Mouse (Mus musculus): Measurements from ENCODE around the gene Ncor2.

The Ncor2 gene

DNA sequence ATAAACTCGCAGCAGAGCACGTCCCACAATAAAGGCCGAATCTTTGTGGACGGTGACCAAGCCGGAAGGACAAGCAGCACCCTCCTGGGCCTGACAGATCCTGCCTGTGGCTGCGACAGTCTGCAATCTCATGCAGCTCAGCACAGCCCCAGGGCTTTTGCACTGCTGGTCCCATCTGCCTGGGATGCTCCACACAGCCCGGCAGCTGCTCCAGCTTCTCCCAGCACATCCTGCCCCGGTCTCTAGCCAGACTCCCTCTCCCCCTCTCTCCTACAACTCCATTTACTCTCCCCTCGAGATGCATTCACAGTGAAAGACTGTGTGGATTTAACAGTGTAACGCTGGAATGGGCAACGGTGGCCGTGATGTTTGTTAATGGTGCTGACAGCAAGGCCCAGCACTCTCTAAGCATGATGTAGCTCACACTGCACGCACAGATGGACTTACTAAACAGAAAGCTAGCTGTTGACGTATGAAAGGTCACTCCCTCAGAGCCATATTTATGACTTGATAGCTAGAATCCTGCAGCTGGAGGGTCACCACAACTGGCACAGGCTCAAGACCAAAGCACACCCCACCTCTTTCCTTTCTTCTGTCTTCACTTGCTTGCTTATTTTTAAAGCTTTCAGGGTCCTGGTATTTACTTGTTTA lies 83.4 kb downstream of the Ncor2 start:
- DNase-seq (ENCODE audit: low spot score), result no peak

DNA sequence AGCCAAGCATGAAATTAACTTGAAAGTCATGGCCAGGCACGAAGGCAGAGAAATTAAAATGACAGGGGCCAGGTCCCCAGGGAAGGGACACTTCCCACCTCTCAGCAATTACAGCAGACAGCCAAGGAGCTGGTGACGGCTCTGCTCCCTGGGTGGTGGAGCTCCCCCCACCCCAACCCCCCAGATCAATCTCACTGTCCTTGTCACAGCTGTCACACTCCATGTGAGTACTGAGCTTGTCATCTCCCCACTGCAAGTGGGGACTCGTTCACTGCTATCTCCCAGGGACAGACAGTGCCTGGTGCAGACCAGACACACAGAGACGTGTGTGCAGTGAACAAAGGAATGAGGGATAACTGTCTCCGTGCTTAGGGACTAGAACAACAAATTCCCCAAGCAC lies 85.2 kb downstream of the Ncor2 start:
- DNase-seq (ENCODE audit: low spot score), result no peak

DNA sequence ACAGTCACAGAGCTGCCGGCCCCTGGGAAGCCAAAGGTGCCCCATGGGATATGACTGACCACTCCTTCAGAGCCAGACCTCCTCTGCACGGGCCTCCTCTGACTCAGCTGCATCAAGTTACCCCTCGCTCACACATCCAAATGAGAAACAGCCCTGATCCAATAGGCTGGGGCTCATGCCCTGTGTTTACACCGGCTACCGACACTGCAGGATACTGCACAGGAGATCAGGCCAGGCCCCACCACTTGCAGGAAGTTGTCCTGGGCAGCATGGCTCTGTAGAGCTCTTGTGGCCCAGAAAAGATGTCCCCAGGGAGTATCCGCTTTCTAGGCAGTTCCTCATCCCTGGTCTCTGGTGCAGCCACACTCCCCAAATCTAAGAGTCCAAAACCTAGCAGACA lies 90.9 kb downstream of the Ncor2 start:
- peak; percentile 80 for DNase-seq (ENCODE audit: low spot score)

DNA sequence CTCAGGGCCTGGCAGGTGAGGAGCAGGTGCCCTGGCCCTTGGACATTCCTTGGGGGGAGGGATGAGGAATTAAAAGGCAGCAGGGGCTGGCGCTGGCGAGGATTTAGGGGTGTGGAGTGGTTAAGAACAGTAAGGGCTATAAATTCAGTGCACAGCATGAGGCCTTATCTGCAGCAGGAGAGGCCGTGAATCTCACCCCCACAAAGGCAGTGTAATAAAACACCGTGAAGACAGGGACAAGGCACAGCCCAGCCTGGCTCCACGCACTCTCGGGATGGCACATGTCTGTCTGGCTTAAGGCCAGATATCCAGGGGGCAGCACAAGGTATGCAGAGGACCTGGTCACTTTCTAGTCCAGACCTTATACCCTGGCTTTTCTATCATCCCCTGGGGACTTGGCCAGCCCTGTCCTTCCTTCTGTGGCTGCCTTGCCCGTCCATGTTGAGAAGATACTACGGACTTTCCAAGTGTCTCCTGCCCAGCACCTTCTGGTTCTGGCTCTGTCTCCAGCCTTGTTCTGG lies 93.9 kb downstream of the Ncor2 start:
- DNase-seq (ENCODE audit: low spot score), result peak; percentile 54

GRCm38 (mm10) chr5:125083674-125084073 lies 95.3 kb downstream of the Ncor2 start:
- DNase-seq (ENCODE audit: low spot score), result no peak

- peak; percentile 92 for DNase-seq (ENCODE audit: low spot score)
Observed at GRCm38 (mm10) chr5:125081318-125082101, 97.5 kb downstream of the Ncor2 start.

DNA sequence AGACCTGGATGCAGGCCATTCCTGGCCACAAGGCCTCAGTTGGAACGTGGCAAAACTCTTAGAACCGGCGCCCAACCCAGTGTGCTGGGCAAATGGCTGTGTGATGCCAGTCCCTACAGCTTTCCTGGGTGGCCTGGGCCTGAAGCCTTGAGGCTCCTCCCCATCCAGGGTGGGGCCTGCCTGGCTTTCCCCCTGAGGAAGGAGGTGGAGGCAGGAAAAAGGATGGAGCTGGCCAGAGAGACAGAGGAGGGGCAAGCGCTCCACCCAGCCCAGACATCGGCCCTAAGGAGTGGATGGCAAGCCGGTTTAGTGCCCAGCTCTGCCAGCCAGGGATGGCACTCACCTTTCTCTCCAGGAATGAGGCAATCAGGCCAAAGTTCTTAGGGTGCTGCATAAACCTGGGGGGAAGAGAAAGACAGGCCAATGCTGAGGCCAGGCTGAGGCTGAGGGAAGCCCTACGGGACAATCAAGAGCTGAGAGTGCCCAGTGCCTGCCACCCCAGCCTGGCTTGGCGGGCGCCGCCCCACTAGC lies 98.2 kb downstream of the Ncor2 start:
- DNase-seq (ENCODE audit: low spot score), result peak; percentile 75

DNA sequence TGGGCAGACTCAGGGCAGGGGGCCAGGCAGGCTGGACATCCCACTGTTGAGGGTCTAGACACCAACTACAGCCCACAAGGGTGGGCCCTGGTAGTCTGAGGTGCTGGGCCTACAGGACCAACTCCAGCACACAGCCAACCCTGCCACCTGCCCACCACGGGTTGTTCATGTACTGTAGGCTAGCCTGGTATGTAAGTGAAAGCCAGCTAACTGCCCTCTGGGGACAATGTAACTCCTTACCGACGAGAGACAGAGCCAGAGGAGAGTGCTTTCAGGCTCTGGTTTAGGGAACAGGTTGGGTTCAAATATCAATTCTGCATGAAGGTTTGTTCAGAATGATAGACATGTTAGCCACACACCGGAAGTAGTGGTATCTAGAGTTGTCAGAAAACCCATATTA lies 98.7 kb downstream of the Ncor2 start:
- peak; percentile 67 for DNase-seq (ENCODE audit: low spot score)

- DNase-seq (ENCODE audit: low spot score), result no peak
Observed at GRCm38 (mm10) chr5:125078220-125078619, 100.8 kb downstream of the Ncor2 start.

DNA sequence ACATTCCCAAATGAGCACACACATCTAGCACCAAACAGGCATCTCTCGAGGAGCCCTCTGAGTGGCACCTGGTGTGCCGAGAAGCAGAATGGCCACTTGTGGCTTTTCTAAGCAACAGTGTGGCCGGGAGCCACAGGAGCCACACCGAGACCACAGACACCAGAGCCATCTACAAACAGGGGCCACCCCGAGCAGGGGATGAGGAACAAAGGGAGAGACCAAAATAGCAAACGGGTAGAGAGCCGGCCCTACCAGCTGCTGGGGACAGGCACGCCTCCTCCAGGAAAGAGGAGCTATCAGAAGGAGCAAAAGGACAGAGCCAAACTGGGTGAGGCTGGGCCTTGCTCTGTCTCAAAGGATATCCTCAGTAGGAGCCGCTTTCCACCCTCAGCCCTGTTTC lies 102.8 kb downstream of the Ncor2 start:
- no peak for DNase-seq (ENCODE audit: low spot score)

DNA sequence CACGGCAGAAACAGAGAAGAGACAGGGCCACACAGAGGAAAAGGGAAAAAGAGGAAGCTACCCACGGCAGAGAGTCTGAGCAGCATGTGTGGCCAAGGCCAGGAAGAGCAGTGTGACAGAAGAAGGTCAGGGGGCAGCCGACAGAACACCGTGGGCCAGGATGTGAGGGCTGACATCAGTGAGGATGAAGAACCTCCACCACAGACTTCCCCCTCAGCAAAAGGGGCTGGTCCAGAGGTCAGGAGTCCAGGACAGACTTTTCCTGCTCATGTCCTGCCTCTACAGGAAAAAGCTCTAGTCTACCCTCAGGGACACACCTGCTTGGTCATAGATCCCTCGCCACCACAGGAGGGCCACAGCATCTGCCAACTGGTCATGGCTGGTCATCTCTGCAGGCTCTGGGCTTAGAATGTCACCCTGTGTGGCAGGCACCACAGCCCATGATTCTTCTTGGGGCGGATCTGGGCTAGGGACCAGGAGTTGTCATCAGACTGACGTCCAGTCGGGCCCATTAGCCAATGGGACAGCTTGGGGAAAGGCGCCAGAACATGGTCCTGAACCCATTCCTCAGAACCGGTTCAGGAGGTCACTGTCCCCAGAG lies 104.3 kb downstream of the Ncor2 start:
- DNase-seq (ENCODE audit: low spot score), result no peak

DNA sequence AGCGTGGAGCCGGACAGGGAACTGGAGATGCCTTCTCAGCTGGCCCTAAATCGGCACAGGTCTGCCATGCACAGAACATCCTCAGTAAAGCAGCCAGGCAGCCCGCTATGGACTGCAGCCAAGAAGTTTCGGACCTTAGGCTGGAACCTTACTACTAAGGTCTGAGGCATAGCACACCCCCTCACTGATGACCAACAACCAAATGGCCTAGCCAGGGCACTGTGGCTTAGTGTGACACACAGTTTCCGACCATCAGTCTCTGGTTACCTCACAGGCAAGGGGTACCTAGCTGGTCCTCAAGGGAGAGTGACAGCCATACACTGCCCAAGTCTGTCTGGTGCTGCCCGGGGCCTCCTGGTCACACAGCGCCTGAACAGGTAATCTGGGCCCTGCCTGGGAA lies 105.1 kb downstream of the Ncor2 start:
- peak; percentile 40 for DNase-seq (ENCODE audit: low spot score)

DNA sequence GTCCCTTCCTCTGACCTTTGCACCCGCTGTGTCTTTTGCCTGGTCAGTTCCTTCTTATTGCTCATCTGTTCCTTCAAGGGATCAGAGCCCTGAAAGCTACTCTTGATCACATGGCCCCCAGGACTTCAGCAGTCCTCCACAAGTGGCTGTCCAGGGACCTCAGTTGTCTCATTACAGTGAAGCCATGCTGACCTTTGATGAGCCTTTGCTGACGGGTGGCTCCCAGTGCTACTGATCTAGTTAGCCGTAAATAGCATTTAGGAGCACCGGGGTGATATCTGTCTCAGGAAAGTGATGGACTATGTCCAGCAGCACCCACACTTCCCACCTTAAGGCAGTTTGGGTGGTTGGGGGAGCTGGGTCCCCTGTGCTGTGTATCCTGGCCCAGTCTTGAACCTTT lies 105.7 kb downstream of the Ncor2 start:
- DNase-seq (ENCODE audit: low spot score), result no peak

DNA sequence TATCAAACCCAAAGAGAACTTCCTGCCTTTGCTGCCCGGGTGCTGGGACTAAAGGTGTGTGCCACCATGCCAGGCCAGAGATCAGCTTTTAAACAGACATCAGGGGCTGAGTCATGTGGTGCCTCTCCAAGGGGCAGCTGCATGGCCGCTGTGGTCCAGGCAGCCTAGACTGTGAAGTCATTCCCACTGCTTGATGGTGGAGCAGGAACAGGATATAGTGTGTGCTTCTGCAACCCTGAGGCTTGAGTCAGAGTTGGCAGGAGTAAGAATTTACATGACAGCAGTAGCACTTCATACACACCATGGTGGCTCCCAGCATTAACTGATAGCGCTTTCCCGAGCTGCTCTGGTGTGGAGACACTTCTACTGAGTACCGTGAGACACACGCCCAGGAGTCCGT lies 106.6 kb downstream of the Ncor2 start:
- DNase-seq (ENCODE audit: low spot score), result peak; percentile 76

DNA sequence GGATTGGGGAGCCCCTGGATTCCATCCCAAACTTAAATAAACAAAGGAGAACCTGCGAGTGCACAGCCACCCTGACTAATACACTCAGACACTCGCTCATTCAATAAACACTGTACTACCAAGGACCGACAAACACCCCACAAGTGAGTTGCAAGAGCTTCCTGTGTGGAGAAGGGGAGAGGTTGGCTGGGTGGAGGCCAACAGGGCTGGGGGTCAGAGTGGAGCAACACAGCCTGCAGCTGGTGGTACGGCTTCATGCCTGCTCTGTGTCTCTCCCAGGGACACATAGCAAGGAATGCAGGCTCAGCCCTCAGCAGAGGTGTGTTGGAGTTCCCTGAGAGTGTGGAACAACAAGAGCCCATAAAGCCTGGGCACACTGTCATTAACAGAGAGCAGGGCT lies 107.1 kb downstream of the Ncor2 start:
- DNase-seq (ENCODE audit: low spot score), result no peak

DNA sequence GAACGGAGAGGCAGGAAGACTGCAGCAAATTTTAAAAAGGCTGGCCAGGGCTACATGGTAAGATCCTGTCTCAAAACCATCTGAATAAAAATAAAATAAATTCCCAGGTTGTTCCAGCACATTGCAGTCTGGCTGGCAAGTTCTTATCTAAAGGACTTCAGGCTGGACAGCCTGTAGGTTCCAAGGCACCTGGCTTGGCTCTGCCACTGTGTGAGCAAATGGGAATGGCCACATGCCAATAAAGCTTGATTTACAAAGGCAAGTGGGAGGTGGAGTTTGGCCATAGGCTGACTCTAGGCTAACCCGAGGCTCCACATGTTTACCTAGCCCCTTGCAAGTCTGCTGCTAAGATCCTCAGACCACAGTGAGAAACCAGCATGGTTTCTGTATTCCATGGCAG lies 108.6 kb downstream of the Ncor2 start:
- DNase-seq (ENCODE audit: low spot score), result peak; percentile 66

GRCm38 (mm10) chr5:125069916-125070315 lies 109.1 kb downstream of the Ncor2 start:
- no peak for DNase-seq (ENCODE audit: low spot score)

DNA sequence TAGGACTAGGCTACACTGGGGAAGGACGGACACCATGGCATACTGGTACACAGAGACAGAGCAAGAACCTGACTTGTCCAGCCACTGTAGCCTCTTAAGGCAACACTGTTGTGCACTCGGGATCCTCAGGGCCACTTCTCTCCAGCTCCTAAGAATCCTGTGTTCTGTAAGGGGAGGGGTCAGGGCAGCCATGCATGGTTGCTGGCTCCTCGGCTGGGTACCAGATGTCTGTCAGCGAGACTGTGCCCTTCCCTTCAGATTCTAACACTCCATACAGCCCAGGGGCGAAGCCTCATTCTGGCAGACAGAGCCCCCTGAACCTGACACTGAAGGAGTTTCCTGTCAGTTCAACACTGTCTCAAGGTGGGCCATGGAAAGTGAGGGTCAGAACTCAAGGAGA lies 109.6 kb downstream of the Ncor2 start:
- DNase-seq (ENCODE audit: low spot score), result no peak

- peak; percentile 55 for DNase-seq (ENCODE audit: low spot score)
Observed at GRCm38 (mm10) chr5:125068371-125068951, 110.6 kb downstream of the Ncor2 start.

DNA sequence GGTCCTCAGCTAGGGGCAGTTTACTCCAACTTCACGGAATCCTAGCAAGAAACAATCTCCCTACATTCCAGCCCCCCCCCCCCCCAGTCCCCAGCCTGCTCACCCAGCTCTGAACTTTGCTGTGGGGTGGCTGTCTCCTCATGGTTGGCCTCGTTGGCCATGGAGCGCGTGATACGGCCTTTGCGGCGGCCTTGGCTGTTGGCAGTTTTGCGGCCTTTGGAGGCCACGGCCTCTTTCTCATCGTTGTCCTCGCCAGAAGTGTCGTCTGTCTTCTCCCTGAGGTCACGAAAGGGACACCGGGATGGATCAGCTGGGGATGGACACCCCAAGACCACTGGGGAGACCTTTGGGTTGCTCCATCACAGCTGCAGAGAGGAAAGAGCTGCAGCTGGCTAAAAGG lies 111.3 kb downstream of the Ncor2 start:
- no peak for DNase-seq (ENCODE audit: low spot score)

- peak; percentile 77 for DNase-seq (ENCODE audit: low spot score)
Observed at GRCm38 (mm10) chr5:125066479-125067471, 112.2 kb downstream of the Ncor2 start.

Measured in MN1 (cell line).